Mouse (Mus musculus): ENCODE measurements around the gene Nlrc5.

- no peak for TF ChIP-seq POLR2A (IDR thresholded peaks at IDR 0.05; ENCODE audit: low read depth, low read length)
- TF ChIP-seq CTCF (IDR thresholded peaks at IDR 0.05; ENCODE audit: extremely low read depth, insufficient read length, insufficient replicate concordance, low read depth, low read length), result no peak
Measured at GRCm38 (mm10) chr8:94519021-94519420, 84.9 kb downstream of the Nlrc5 start.

All from small intestine, adult 2 months (tissue).